Mouse (Mus musculus) embryonic facial prominence, embryonic 15.5 days (tissue): ENCODE data around the gene Katnal1. TPM values are rescaled to one million over a fixed set of nuclear protein-coding genes. Genes with fewer than 3 reads are reported as not detected.

Experiments used
- ATAC-seq: fragments of 200-750 bp; cut with Nextera tagmentation; 2 replicates; pipeline ENCODE4 v1.8.0; 2017; ENCODE audit warnings: low read depth, moderate TSS enrichment; ENCODE audit not compliant: insufficient number of reproducible peaks, low FRiP score, low TSS enrichment
- H3K27ac ChIP-seq: fragments of 300-500 bp; sonication (generic); replicated peaks from 2 replicates; pipeline ENCODE4 v1.5.1; 2015; ENCODE audit warnings: mild to moderate bottlenecking, inconsistent platforms
- H3K27me3 ChIP-seq: fragments of 300-500 bp; sonication (generic); 2 replicates; pipeline ENCODE4 v1.6.1; 2015; ENCODE audit warnings: inconsistent platforms
- H3K36me3 ChIP-seq: fragments of 300-500 bp; sonication (generic); 2 replicates; pipeline ENCODE4 v1.6.1; 2015; ENCODE audit warnings: mild to moderate bottlenecking, inconsistent platforms
- H3K4me1 ChIP-seq: fragments of 300-500 bp; sonication (generic); 2 replicates; pipeline ENCODE4 v1.6.1; 2015; ENCODE audit warnings: inconsistent platforms
- H3K4me2 ChIP-seq: fragments of 300-500 bp; sonication (generic); replicated peaks from 2 replicates; pipeline ENCODE4 v1.6.1; 2015; ENCODE audit warnings: mild to moderate bottlenecking, inconsistent platforms
- H3K4me3 ChIP-seq: fragments of 300-500 bp; sonication (generic); replicated peaks from 2 replicates; pipeline ENCODE4 v1.5.1; 2015; ENCODE audit warnings: mild to moderate bottlenecking, inconsistent platforms
- H3K9ac ChIP-seq: fragments of 300-500 bp; sonication (generic); 2 replicates; pipeline ENCODE4 v1.6.1; 2015; ENCODE audit warnings: inconsistent platforms
- H3K9me3 ChIP-seq: fragments of 300-500 bp; sonication (generic); replicated peaks from 2 replicates; pipeline ENCODE4 v1.6.1; 2016; ENCODE audit warnings: inconsistent platforms
- WGBS: fragments of 180-500 bp; shearing (Covaris S2); methylation state at CpG from one replicate; pipeline ENCODE4 v1.1.7; 2015; 5-methylcytosine and 5-hydroxymethylcytosine counted together
- polyA plus RNA-seq: library from polyadenylated mRNA; unstranded; fragments of >200 nt; fragmentation: Nextera tagmentation; extraction: Ambion mirVana; gene quantifications from 2 replicates; pipeline ENCODE4 v1.2.1, GENCODE M21; 2015

The Katnal1 gene
- 13.7 and 15.8 TPM in 2 replicates for polyA plus RNA-seq

GRCm38 (mm10) chr5:148929116-148929449 is at the start of gene Katnal1:
TSS of gene Katnal1 (minus strand) at chr5:148929320.
- Histone ChIP-seq H3K4me2 (peak within 1 kb of the TSS; percentile 83), H3K9ac (peak within 1 kb of the TSS; percentile 85), H3K9me3 (no peaks in the 10 kb centered on the region), H3K36me3 (0 out of 2 replicates have a peak, but pooled peaks cover 6% of the 10 kb centered on the region), H3K4me1 (peaks cover 13% of the 10 kb centered on the region; the same call in 1 of the 2 replicates), H3K4me3 (peak within 1 kb of the TSS; percentile 89), H3K27ac (peak within 1 kb of the TSS; percentile 93), H3K27me3 (no peaks in the 10 kb centered on the region)
- no peak; the same call in 1 of the 2 replicates for ATAC-seq
- WGBS: 1% methylated on average over 16 of the region's 16 CpGs

- H3K27ac ChIP-seq: peak overlapping the region; percentile 83
- no peaks in the 10 kb centered on the region for H3K36me3 ChIP-seq
- 0 out of 2 replicates have a peak, but pooled peaks have one; percentile 30 for ATAC-seq
- 57% methylated on average over 18 of the region's 18 CpGs for WGBS
- peaks cover 18% of the 10 kb centered on the region for H3K4me1 ChIP-seq
- 0 out of 2 replicates have a peak, but pooled peaks cover under 1% of the 10 kb centered on the region for H3K9me3 ChIP-seq
- no peak overlapping the region for H3K9ac ChIP-seq
- H3K27me3 ChIP-seq: no peaks in the 10 kb centered on the region
- H3K4me2 ChIP-seq: no peak overlapping the region
- H3K4me3 ChIP-seq: no peak overlapping the region
Measured at GRCm38 (mm10) chr5:148978458-148979165, 49.5 kb upstream of the Katnal1 start.

- 0 out of 2 replicates have a peak overlapping the region, but pooled peaks have one; percentile 10 for H3K4me2 ChIP-seq
- H3K4me3 ChIP-seq: no peak overlapping the region
- H3K27me3 ChIP-seq: no peaks in the 10 kb centered on the region
- 12% methylated on average over 14 of the region's 14 CpGs for WGBS
- H3K9me3 ChIP-seq: no peaks in the 10 kb centered on the region
- ATAC-seq: 0 out of 2 replicates have a peak, but pooled peaks have one; percentile 18
- peaks cover 23% of the 10 kb centered on the region for H3K4me1 ChIP-seq
- H3K36me3 ChIP-seq: no peaks in the 10 kb centered on the region
- H3K27ac ChIP-seq: peak overlapping the region; percentile 83
- H3K9ac ChIP-seq: no peak overlapping the region
Measured at GRCm38 (mm10) chr5:148977698-148978457, 48.8 kb upstream of the Katnal1 start.

GRCm38 (mm10) chr5:148976876-148977275 is 47.8 kb upstream of the Katnal1 start:
- peaks cover 26% of the 10 kb centered on the region for H3K4me1 ChIP-seq
- ATAC-seq: no peak
- H3K27me3 ChIP-seq: no peaks in the 10 kb centered on the region
- H3K9me3 ChIP-seq: no peaks in the 10 kb centered on the region
- WGBS: 78% methylated on average over 8 of the region's 8 CpGs
- H3K36me3 ChIP-seq: no peaks in the 10 kb centered on the region
- no peak overlapping the region for H3K9ac ChIP-seq
- H3K4me3 ChIP-seq: no peak overlapping the region
- no peak overlapping the region for H3K4me2 ChIP-seq
- H3K27ac ChIP-seq: no peak overlapping the region

GRCm38 (mm10) chr5:148975035-148975434 is 45.9 kb upstream of the Katnal1 start:
- no peak overlapping the region for H3K9ac ChIP-seq
- 92% methylated on average over 12 of the region's 12 CpGs for WGBS
- H3K9me3 ChIP-seq: no peaks in the 10 kb centered on the region
- ATAC-seq: no peak
- no peak overlapping the region for H3K4me3 ChIP-seq
- no peaks in the 10 kb centered on the region for H3K27me3 ChIP-seq
- H3K4me1 ChIP-seq: peaks cover 26% of the 10 kb centered on the region
- H3K36me3 ChIP-seq: no peaks in the 10 kb centered on the region
- H3K4me2 ChIP-seq: no peak overlapping the region
- H3K27ac ChIP-seq: no peak overlapping the region

GRCm38 (mm10) chr5:148973019-148973668 is 44.0 kb upstream of the Katnal1 start:
- ATAC-seq: no peak
- Histone ChIP-seq H3K4me1 (peaks cover 33% of the 10 kb centered on the region), H3K4me2 (no peak overlapping the region), H3K4me3 (no peak overlapping the region), H3K9ac (no peak overlapping the region), H3K27me3 (no peaks in the 10 kb centered on the region), H3K36me3 (no peaks in the 10 kb centered on the region), H3K9me3 (no peaks in the 10 kb centered on the region), H3K27ac (no peak overlapping the region)
- WGBS: 9% methylated on average over 6 of the region's 6 CpGs

- Histone ChIP-seq H3K36me3 (no peaks in the 10 kb centered on the region), H3K9me3 (no peaks in the 10 kb centered on the region), H3K4me2 (no peak overlapping the region), H3K4me3 (no peak overlapping the region), H3K27ac (no peak overlapping the region), H3K4me1 (peaks cover 33% of the 10 kb centered on the region), H3K9ac (no peak overlapping the region), H3K27me3 (no peaks in the 10 kb centered on the region)
- 84% methylated on average over 8 of the region's 8 CpGs for WGBS
- ATAC-seq: no peak
Measured at GRCm38 (mm10) chr5:148972167-148972566, 43.0 kb upstream of the Katnal1 start.

GRCm38 (mm10) chr5:148969648-148970047 is 40.5 kb upstream of the Katnal1 start:
- H3K4me2 ChIP-seq: peak overlapping the region; percentile 4; the same call in 1 of the 2 replicates
- no peak overlapping the region for H3K4me3 ChIP-seq
- H3K9ac ChIP-seq: no peak overlapping the region
- 42% methylated on average over 9 of the region's 9 CpGs for WGBS
- no peaks in the 10 kb centered on the region for H3K9me3 ChIP-seq
- no peaks in the 10 kb centered on the region for H3K36me3 ChIP-seq
- H3K27me3 ChIP-seq: no peaks in the 10 kb centered on the region
- H3K4me1 ChIP-seq: peaks cover 54% of the 10 kb centered on the region
- H3K27ac ChIP-seq: no peak overlapping the region; the same call in 1 of the 2 replicates
- no peak for ATAC-seq

- Histone ChIP-seq H3K4me2 (no peak overlapping the region), H3K4me3 (no peak overlapping the region), H3K4me1 (peaks cover 60% of the 10 kb centered on the region), H3K9ac (no peak overlapping the region), H3K27ac (no peak overlapping the region), H3K36me3 (no peaks in the 10 kb centered on the region), H3K9me3 (no peaks in the 10 kb centered on the region), H3K27me3 (no peaks in the 10 kb centered on the region)
- 65% methylated on average over 7 of the region's 7 CpGs for WGBS
- no peak for ATAC-seq
Measured at GRCm38 (mm10) chr5:148968958-148969576, 39.9 kb upstream of the Katnal1 start.

GRCm38 (mm10) chr5:148968179-148968578 is 39.1 kb upstream of the Katnal1 start:
- Histone ChIP-seq H3K9ac (no peak overlapping the region), H3K4me3 (no peak overlapping the region), H3K36me3 (no peaks in the 10 kb centered on the region), H3K4me2 (no peak overlapping the region), H3K27ac (no peak overlapping the region), H3K27me3 (no peaks in the 10 kb centered on the region), H3K4me1 (peaks cover 62% of the 10 kb centered on the region), H3K9me3 (no peaks in the 10 kb centered on the region)
- ATAC-seq: no peak
- WGBS: 68% methylated on average over 5 of the region's 5 CpGs

GRCm38 (mm10) chr5:148966395-148966794 is 37.3 kb upstream of the Katnal1 start:
- H3K4me2 ChIP-seq: peak overlapping the region; percentile 23
- WGBS: 26% methylated on average over 6 of the region's 6 CpGs
- peak overlapping the region; percentile 87 for H3K27ac ChIP-seq
- H3K27me3 ChIP-seq: no peaks in the 10 kb centered on the region
- ATAC-seq: no peak
- peaks cover 57% of the 10 kb centered on the region for H3K4me1 ChIP-seq
- H3K9ac ChIP-seq: no peak overlapping the region
- H3K36me3 ChIP-seq: no peaks in the 10 kb centered on the region
- H3K9me3 ChIP-seq: no peaks in the 10 kb centered on the region
- no peak overlapping the region for H3K4me3 ChIP-seq
